Mouse (Mus musculus) layer of hippocampus, postnatal 10 days (tissue): Measurements from ENCODE around the gene Il21r. TPM values are rescaled to one million over a fixed set of nuclear protein-coding genes. Genes with fewer than 3 reads are reported as not detected.
A peak's percentile ranks its signal among the peaks of the same experiment; 100 is the strongest.

Source experiments
- DNase-seq, 2 experiments: peaks; one replicate each; pipeline ENCODE4 v3.0.0; 2021; ENCODE audit warnings: low spot score in 2 of 2
- total RNA-seq, 2 experiments: library from RNA; stranded (reverse); gene quantifications; 2 replicates each; pipeline ENCODE4 v1.2.3; 2021

Il21r gene
- total RNA-seq, 2 experiments from 2014 or later: 0.60 to 1.1 TPM

- DNase-seq: no peak
Observed at GRCm38 (mm10) chr7:125638376-125638775, 35.1 kb downstream of the Il21r start.

GRCm38 (mm10) chr7:125638870-125639386 is 35.7 kb downstream of the Il21r start:
- peak; percentile 79 to 87 for DNase-seq

GRCm38 (mm10) chr7:125643880-125644279 is 40.7 kb downstream of the Il21r start:
- DNase-seq: no peak

GRCm38 (mm10) chr7:125645413-125645812 is 42.2 kb downstream of the Il21r start:
- no peak for DNase-seq

GRCm38 (mm10) chr7:125649013-125649412 is 45.8 kb downstream of the Il21r start:
- no peak for DNase-seq

- DNase-seq: no peak
Observed at GRCm38 (mm10) chr7:125657511-125657910, 54.3 kb downstream of the Il21r start.

GRCm38 (mm10) chr7:125663654-125664053 is 60.4 kb downstream of the Il21r start:
- no peak for DNase-seq

- no peak for DNase-seq
Observed at GRCm38 (mm10) chr7:125670865-125671264, 67.6 kb downstream of the Il21r start.

GRCm38 (mm10) chr7:125671396-125671795 is 68.2 kb downstream of the Il21r start:
- DNase-seq: no peak

- DNase-seq: peak; percentile 38 to 64
Observed at GRCm38 (mm10) chr7:125674916-125675315, 71.7 kb downstream of the Il21r start.

GRCm38 (mm10) chr7:125678756-125679155 is 75.5 kb downstream of the Il21r start:
- no peak for DNase-seq

GRCm38 (mm10) chr7:125679936-125680335 is 76.7 kb downstream of the Il21r start:
- no peak for DNase-seq

Other genes starting within 250 kb of the Il21r start
- 1 to 10 TPM; 3.3 to 3.9 TPM for gene Kdm8, start 158.8 kb upstream of the Il21r start, total RNA-seq
- 10 to 100 TPM; 25.6 to 28.9 TPM for gene Nsmce1, start 111.8 kb upstream of the Il21r start, total RNA-seq
- 1 to 10 TPM; 4.0 to 8.3 TPM for gene Il4ra, start 51.3 kb upstream of the Il21r start, total RNA-seq
- gene Gtf3c1, start 104.4 kb downstream of the Il21r start, total RNA-seq: 10 to 100 TPM; 79.0 to 87.7 TPM
- 10 to 100 TPM; 20.6 to 24.7 TPM for gene D430042O09Rik, start 104.5 kb downstream of the Il21r start, total RNA-seq